Mouse (Mus musculus) thymus, postnatal 25 days (tissue): Measurements from ENCODE around the gene Ifng.
"Not testable (repeated sequence)": the region's sequence is repeated elsewhere in the genome, so short reads cannot be mapped to it uniquely, and the experiment has no call there.

Experiments
- DNase-seq: peaks from one replicate; pipeline ENCODE4 v3.0.0; 2022

Gene Ifng

GRCm38 (mm10) chr10:118440742-118441240, at the start of gene Ifng:
TSS of gene Ifng (plus strand) at chr10:118441046.
- no peak for DNase-seq

- DNase-seq: no peak
Observed at GRCm38 (mm10) chr10:118399917-118400316, 40.9 kb upstream of the Ifng start.

GRCm38 (mm10) chr10:118406463-118407221, 34.2 kb upstream of the Ifng start:
- no peak for DNase-seq

GRCm38 (mm10) chr10:118411377-118411776, 29.5 kb upstream of the Ifng start:
- no peak for DNase-seq

GRCm38 (mm10) chr10:118412774-118413173, 28.1 kb upstream of the Ifng start:
- no peak for DNase-seq

- peak; percentile 79 for DNase-seq
Observed at GRCm38 (mm10) chr10:118419000-118419425, 21.8 kb upstream of the Ifng start.

- DNase-seq: no peak
Observed at GRCm38 (mm10) chr10:118420896-118421295, 19.9 kb upstream of the Ifng start.

- no peak for DNase-seq
Observed at GRCm38 (mm10) chr10:118435501-118435900, 5.3 kb upstream of the Ifng start.

- peak; percentile 7 for DNase-seq
Observed at GRCm38 (mm10) chr10:118441898-118442297, 1.1 kb downstream of the Ifng start.

GRCm38 (mm10) chr10:118442999-118443398, 2.2 kb downstream of the Ifng start:
- DNase-seq: no peak

GRCm38 (mm10) chr10:118445021-118445420, 4.2 kb downstream of the Ifng start:
- DNase-seq: no peak

- DNase-seq: no peak
Observed at GRCm38 (mm10) chr10:118445502-118445901, 4.7 kb downstream of the Ifng start.

GRCm38 (mm10) chr10:118445978-118446377, 5.1 kb downstream of the Ifng start:
- no peak for DNase-seq

- no peak for DNase-seq
Observed at GRCm38 (mm10) chr10:118451747-118452146, 10.9 kb downstream of the Ifng start.

GRCm38 (mm10) chr10:118458729-118459128, 17.9 kb downstream of the Ifng start:
- DNase-seq: no peak

GRCm38 (mm10) chr10:118461126-118461767, 20.4 kb downstream of the Ifng start:
- no peak for DNase-seq

GRCm38 (mm10) chr10:118466481-118466880, 25.6 kb downstream of the Ifng start:
- no peak for DNase-seq

GRCm38 (mm10) chr10:118469047-118469446, 28.2 kb downstream of the Ifng start:
- DNase-seq: peak; percentile 15

GRCm38 (mm10) chr10:118470296-118470957, 29.6 kb downstream of the Ifng start:
- no peak for DNase-seq

GRCm38 (mm10) chr10:118472846-118473245, 32.0 kb downstream of the Ifng start:
- not testable (repeated sequence) for DNase-seq

- no peak for DNase-seq
Observed at GRCm38 (mm10) chr10:118476696-118477095, 35.9 kb downstream of the Ifng start.

GRCm38 (mm10) chr10:118477297-118477696, 36.5 kb downstream of the Ifng start:
- no peak for DNase-seq

GRCm38 (mm10) chr10:118479244-118479643, 38.4 kb downstream of the Ifng start:
- DNase-seq: no peak

GRCm38 (mm10) chr10:118480118-118480517, 39.3 kb downstream of the Ifng start:
- DNase-seq: no peak
